Mouse (Mus musculus) G1E (cell line): ENCODE results near the gene Usp15.

Experiments used
- CTCF ChIP-seq: IDR thresholded peaks from 2 replicates; pipeline ENCODE4 v1.5.1; 2012; ENCODE audit warnings: low read depth, low read length, inconsistent platforms, mixed read lengths
- GATA1 ChIP-seq: IDR thresholded peaks from 2 replicates; pipeline ENCODE4 v1.6.1; 2012; ENCODE audit warnings: borderline replicate concordance, low read length, inconsistent platforms, mixed read lengths
- GATA2 ChIP-seq: IDR thresholded peaks from 2 replicates; pipeline ENCODE4 v1.6.1; 2012; ENCODE audit warnings: low read depth, low read length, inconsistent platforms, borderline replicate concordance
- POLR2AphosphoS5 ChIP-seq: IDR thresholded peaks from 2 replicates; pipeline ENCODE4 v1.6.1; 2012; ENCODE audit warnings: low read depth, low read length, inconsistent platforms; ENCODE audit not compliant: insufficient replicate concordance

DNA sequence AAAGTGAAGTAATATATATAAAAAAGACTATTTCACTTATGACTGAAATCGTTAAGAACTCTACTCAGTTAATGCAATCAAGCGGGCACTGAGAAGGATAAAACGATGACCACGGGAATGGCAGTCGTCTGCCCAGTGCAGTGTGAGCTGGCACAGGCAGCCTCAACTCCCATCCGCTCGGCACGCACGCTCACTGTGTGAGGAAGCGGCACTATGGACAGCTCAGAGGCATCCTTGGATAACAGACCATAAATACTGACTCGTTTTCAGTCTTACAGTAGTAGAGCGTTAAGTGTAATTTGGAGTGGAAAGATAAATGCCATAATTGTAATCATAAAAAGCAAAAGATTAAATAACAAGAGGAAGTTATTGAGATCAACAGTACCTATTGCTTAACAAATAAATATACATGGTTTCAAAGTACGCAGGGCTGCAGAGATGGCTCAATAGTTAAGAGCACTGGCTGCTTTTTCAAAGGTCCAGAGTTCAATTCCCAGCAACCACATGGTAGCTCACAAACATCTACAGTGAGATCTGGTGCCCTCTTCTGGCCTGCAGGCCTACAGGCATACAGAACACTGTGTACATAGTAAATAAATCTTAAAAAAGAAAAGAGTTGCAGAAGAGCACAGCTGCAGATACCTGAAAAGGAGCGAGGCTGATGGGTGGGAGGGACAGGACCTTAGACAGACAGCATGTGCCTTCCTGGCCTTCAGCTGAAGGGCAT is 76.0 kb downstream of the Usp15 start:
- no peak for TF ChIP-seq CTCF
- TF ChIP-seq GATA1, result no peak
- no peak for TF ChIP-seq POLR2AphosphoS5
- no peak for TF ChIP-seq GATA2
